Mouse (Mus musculus): ENCODE results near the gene Igsf9b.

DNA sequence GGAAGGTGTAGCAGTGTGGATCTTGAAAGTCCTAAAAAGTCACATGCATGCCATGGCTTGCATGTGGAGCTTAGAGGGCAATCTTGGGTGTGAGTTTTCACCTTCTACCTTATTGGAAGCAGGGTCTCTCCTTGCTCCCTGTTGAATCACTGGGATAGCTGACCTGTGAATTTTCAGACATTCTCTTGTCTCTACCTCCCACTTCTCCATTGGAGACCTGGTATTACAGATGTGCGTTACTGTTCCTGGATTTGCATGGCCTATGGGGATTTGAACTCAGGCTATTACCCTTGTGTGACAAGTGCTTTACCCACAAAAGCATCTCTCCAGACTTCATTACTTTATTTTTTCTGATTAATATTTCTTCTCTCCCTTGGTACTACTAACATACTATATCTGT is 26.1 kb upstream of the Igsf9b start:
- TF ChIP-seq EP300 (IDR thresholded peaks at IDR 0.05; ENCODE audit: low read depth) (no peak), CTCF (IDR thresholded peaks at IDR 0.05; ENCODE audit: low read depth) (no peak)

All from liver, postnatal 0 days (tissue).